ENCODE assay signal across 9 mouse cellular contexts in the genomic region with DNA sequence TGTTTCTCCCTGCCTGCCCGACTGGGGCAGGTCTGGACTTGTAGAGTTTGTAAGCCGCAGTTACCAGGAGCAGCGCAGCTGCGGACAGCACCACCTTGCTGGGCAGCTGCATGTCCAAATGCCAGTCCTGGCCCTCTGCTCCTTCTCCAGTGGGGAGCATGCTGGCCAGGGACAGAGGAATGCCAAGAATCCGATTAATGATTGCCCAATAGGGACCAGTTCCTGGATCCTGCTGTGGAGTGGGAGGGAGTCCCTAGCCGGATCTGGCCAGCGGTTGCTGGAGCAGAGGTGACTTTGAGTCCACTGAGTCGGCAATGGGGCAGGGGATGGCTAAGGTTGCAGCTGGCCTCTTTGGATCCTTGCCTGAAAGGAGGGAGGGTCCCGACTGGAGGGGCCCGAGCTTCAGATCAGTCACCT. TPM values are rescaled to one million over a fixed set of nuclear protein-coding genes. Genes with fewer than 3 reads are reported as not detected.
DNase-seq lines count a peak whose midpoint lies in the region; ATAC-seq and TF ChIP-seq lines count a peak whose summit lies in the region.
"Had no signal": no experiment of that assay in that cellular context is flagged by ENCODE, and none has a peak within 500 bp of the region (broad histone marks: within the 10 kb centered on the region; RNA-seq: fewer than 3 reads in every experiment).

No protein-coding gene starts in this region.

- H3K4me1 ChIP-seq in lung, embryonic 16.5 days (replicated peaks; ENCODE audit: control insufficient read depth, insufficient read depth, low read length) = peaks cover 10% of the 10 kb centered on the region

- peak overlapping the region; percentile 90 for H3K27ac ChIP-seq in lung, embryonic 16.5 days (ENCODE audit: low read length)
- H3K27ac ChIP-seq: embryonic facial prominence, embryonic 12.5 days had no signal

- in situ Hi-C loops in Patski (cut with MboI; ENCODE audit: low pct_unique_long_range_greater_than_20kb) = loop anchor here (25.0 kb wide), 1 partner anchor 455 kb away; no protein-coding TSS in a partner anchor

- POLR2A ChIA-PET in Patski (lab: Charles Lee) = no interaction called here

- no peaks in the 10 kb centered on the region for H3K27me3 ChIP-seq in Patski
- no peaks in the 10 kb centered on the region for H3K27me3 ChIP-seq in lung, embryonic 16.5 days (ENCODE audit: control insufficient read depth, insufficient read depth, low read depth, low read length)

- no peaks in the 10 kb centered on the region for H3K36me3 ChIP-seq in lung, embryonic 16.5 days (ENCODE audit: control insufficient read depth, insufficient read depth, low read length)
- H3K36me3 ChIP-seq: embryonic facial prominence, embryonic 12.5 days had no signal

- peak overlapping the region; percentile 37; the same call in 1 of the 2 replicates for H3K9ac ChIP-seq in lung, embryonic 16.5 days (ENCODE audit: low read length)
- H3K9ac ChIP-seq: embryonic facial prominence, embryonic 12.5 days had no signal

- TF ChIP-seq CTCF in Patski (IDR thresholded peaks at IDR 0.05) = no peak

- CTCF ChIA-PET in Patski (lab: Charles Lee) = no interaction called here

- H3K4me2 ChIP-seq in lung, embryonic 16.5 days (ENCODE audit: low read depth, low read length) = peak overlapping the region; percentile 42
- H3K4me2 ChIP-seq: embryonic facial prominence, embryonic 12.5 days had no signal

- peak; percentile 51 to 57 for DNase-seq in cerebellum, postnatal 10 days
- DNase-seq in cerebellum, adult 11-12 months = no peak
- peak; percentile 95 for DNase-seq in Patski (ENCODE audit: low read depth, low spot score)
- DNase-seq in gastrocnemius, postnatal 25 days = peak; percentile 50
- peak; percentile 96 for DNase-seq in kidney, adult 9 months
- DNase-seq in right cerebral cortex, postnatal 36 days (ENCODE audit: low spot score in 2 of 2) = no peak

- H3K9me3 ChIP-seq in lung, embryonic 16.5 days (ENCODE audit: control insufficient read depth, low read length) = no peaks in the 10 kb centered on the region
- H3K9me3 ChIP-seq: embryonic facial prominence, embryonic 12.5 days had no signal

- 16% methylated on average over 10 of the region's 10 CpGs for WGBS in lung, embryonic 16.5 days

- H3K4me3 ChIP-seq in lung, embryonic 16.5 days (ENCODE audit: low read length) = peak overlapping the region; percentile 27
- H3K4me3 ChIP-seq: embryonic facial prominence, embryonic 12.5 days had no signal

- ATAC-seq in Patski = peak; percentile 86
- peak; percentile 90 for ATAC-seq in lung, embryonic 16.5 days (ENCODE audit: low read depth)
- no peak for ATAC-seq in erythroid progenitor cell, adult 5-6 weeks (replicated peaks; ENCODE audit: low FRiP score, poor library complexity, severe bottlenecking)

RNA-seq across cellular contexts. Expression of a gene that starts 0.3 kb away (rescaled TPM):
- polyA plus RNA-seq in Patski (2021) = 7.7 TPM
- 1 to 10 TPM in 1 of 2 experiments, under 1 TPM in 1; 0.05 to 1.7 TPM for total RNA-seq in gastrocnemius, postnatal 25 days (2021)
- 1.1 and 1.2 TPM in 2 replicates for polyA plus RNA-seq in lung, embryonic 16.5 days (2015; fragmentation: Nextera tagmentation; extraction: Ambion mirVana)
- total RNA-seq in erythroid progenitor cell, adult 5-6 weeks (2015; ENCODE audit: low replicate concordance) = not detected in 2 replicates
- not detected in 2 replicates for total RNA-seq in erythroid progenitor cell, adult 5-6 weeks (2017; ENCODE audit: low replicate concordance)

Comparison
In these comparisons a context has a peak if more than half of its experiments do, and no peak if none do; other contexts are left out.
1. DNase-seq: peak in cerebellum, postnatal 10 days (2 of 2), Patski (single experiment), gastrocnemius, postnatal 25 days (single experiment) and kidney, adult 9 months (single experiment); none in cerebellum, adult 11-12 months (single experiment) and right cerebral cortex, postnatal 36 days (0 of 2).